Mouse (Mus musculus) cerebellum, adult (tissue): Measurements from ENCODE around the gene Thtpa.

Source experiments
- ATAC-seq: cut with Nextera tagmentation; 2 replicates; pipeline ENCODE4 v1.9.2; 2017; ENCODE audit warnings: mild to moderate bottlenecking, moderate library complexity, mixed read lengths; ENCODE audit not compliant: insufficient number of reproducible peaks, low FRiP score, low TSS enrichment

Thtpa gene

GRCm38 (mm10) chr14:55104365-55104764 is 9.8 kb downstream of the Thtpa start:
- no peak for ATAC-seq

DNA sequence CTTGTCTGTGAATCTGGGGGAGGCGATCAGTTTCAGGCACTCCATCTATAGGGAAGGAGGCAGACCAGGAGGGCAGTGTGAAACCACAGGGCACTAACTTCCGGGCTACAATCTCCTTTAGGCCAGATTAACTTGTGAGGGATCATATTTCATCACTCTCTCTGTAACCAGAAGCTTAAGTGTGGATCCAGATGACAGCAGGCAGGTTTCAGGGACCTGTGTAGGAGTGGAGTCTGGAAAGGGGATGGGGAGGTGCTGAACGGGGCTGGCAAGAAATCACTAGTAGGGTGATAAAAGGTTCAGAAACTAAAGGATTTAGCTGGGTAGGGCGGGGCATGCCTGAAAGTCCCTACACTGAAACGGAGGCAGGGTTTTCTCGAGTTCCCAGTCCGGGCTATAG is 10.8 kb downstream of the Thtpa start:
- ATAC-seq = no peak

DNA sequence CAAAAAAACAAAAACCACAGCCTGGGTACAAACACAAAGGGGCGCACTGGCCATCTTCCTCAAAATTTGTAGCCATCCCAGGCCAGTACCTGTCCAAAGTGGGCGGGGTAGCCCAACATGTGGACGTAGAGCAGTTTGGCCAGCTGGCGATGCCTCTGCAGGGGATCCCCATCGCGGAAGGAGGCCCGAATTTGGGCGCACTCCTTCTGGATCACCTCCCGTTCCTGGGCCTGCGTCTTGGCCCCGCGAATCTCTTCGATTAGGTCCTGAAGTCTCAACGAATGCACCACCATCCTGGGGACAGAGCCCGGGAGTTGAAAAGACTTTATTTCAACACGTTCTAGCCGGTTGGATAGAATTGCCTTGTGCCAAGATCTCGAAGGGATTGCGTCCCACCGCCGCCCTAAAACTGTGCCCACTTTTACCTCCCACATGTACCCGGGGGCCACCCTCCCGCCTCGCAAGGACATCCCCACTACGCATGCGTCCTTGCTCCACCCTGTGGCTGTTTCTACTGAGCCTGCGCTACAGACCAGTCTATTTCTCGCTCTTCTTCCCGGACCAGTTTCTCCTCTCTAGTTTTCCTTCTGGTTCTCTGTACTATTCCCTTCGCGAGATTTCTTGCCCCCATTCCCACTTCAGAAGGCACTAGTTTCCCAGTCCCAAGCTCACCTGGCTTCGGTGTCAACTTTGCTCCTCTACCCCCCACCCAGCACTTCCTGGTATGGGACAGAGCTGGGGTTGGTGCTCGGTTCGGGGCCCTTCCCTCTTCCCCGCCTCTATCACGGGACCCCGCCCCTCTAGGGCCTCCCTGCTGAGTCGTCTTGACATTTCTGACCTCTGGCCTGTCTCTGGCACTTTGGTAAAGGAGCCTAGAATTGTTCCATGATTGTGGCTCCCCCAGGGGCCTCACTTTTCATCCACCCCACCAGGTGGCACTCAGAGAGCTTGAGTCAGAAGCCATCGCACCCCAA is 11.5 kb downstream of the Thtpa start, which contains the start of gene Ap1g2:
Ap1g2 (minus strand) TSS at position 758 of the 974 bp plus-strand sequence.
- ATAC-seq = peak; percentile 42

DNA sequence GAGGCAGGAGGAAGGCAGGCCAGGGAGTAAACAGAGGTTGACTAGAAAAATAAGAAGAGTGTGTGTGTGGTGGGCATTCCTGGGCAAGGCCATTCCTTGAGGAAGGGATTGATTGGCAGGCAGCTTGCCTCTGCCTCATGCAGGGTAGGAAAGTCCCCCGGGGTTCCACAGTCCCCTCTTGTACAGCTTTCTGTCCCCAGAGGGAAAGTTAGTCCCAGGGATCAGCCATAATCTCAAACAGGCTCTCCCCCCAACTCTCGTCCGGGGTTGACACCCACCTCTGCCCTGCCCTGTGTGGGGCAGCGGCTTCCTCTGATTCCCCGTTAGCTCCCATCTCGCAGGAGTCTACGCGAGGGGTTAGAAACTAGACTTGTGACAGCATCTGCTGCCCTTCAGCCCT is 12.4 kb downstream of the Thtpa start:
- ATAC-seq = no peak

GRCm38 (mm10) chr14:55108202-55108870 is 13.8 kb downstream of the Thtpa start:
- peak; percentile 47 for ATAC-seq

- no peak for ATAC-seq
These were observed 14.7 kb downstream of the Thtpa start for GRCm38 (mm10) chr14:55109048-55109873.

GRCm38 (mm10) chr14:55110076-55110475 is 15.5 kb downstream of the Thtpa start:
- ATAC-seq = no peak

GRCm38 (mm10) chr14:55111720-55112119 is 17.1 kb downstream of the Thtpa start:
- no peak for ATAC-seq

DNA sequence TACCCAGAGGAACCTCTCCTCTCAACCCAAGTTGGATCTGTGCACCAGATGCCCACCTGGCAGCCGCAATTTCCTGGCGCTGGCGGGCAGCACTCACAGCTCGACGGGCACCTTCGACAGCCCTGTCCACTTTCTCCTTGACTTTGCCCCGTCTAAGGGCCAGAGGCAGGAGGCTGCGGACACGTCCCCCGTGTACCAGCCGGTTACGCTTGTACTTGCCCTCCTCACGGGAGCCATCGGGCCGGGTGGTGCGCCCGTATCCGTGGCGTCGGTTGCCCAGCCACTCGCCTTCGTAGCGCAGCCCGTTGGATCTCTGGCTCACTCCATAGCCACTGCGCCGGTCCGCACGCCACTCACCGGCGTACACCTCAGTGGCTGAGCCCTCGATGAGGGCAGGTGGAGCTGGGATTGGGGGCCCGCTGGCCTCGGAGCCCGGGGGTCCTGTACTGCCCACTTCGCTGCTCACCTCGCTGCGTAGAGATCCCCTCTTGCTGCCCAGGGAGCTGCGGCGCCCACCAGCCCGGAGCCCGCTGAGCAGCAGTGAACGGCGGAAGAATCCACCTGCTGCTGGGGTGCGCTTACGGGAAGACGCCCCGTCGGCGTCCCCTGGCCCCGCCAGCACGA is 18.9 kb downstream of the Thtpa start:
- ATAC-seq = no peak

GRCm38 (mm10) chr14:55113975-55114645 is 19.5 kb downstream of the Thtpa start:
- ATAC-seq = no peak

- peak; percentile 23 for ATAC-seq
These were observed 20.4 kb downstream of the Thtpa start for GRCm38 (mm10) chr14:55114759-55115701.

DNA sequence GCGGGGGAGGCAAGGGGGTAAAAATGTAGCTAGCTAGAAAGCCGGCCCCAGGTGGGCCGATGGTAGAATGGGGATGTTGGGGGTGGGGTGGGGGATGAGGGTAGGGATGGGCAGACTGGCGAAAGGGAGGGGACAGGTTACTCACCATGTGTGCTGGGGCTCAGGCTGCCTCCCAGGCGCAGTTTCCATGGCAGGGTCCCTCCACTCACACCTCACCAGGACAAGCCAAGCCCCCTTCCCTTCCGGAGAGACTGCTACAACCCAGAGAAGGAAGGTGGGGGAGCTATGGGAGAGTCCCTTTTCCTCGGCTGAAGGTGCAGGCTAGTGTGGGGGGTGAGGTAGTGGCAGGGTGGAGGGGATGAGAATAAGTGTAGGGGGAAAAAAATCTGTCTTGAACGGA is 21.3 kb downstream of the Thtpa start:
- no peak for ATAC-seq

GRCm38 (mm10) chr14:55116425-55117200 is 22.0 kb downstream of the Thtpa start, which contains the start of gene Jph4:
Gene Jph4, minus strand, starts transcription at chr14:55116935.
- ATAC-seq = peak; percentile 26

DNA sequence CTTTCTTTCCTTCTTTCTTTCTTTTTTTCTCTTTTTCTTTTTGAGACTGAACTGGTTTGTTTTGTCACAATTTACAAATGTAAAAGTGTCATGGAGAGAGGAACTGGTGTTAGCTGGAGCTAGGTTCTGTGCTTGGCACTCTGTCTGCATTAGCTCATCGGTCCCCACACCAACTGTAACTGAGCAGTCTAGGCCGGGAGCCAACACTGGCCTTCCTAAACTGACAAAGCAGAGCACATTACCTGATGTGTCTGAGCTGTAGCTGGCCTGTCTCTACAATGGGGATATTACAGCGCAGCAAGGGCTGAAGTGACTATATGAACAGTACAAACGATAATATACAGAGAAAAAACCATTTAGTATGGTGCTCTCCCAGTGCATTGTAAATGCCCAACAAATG is 24.3 kb downstream of the Thtpa start:
- ATAC-seq = no peak

DNA sequence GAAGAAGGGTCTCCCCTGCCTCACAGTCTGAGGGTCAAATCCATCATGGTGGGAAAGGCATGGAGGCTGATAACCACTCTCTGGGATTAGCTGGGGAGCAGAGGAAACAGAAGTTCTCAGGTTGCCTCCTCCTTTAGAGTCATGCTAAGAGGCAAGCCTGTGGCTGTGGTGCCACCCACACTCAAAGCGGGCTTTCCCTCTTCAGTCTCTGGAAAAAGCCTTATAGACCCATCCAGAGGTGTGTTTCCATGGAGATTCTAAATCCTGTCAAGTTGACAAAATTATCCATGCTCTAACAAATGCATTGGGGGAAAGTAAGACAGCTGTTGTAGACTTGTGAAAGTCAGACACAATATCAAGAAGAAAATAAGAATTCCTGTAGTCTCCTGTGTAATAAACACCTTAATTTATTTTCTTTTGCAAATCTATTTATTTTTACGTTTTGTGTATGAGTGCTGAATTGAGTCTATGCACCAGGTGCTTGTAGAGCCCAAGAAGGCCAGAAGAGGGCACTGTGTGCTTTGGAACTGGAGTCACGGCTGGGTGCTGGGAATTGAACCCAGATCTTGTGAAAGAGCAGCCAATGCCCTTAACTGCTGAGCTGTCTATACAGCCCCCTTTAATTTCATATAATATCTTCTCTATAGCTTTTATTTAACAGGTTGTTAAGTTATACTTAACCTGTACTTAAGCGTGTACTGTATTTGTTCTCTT is 25.0 kb downstream of the Thtpa start:
- no peak for ATAC-seq

DNA sequence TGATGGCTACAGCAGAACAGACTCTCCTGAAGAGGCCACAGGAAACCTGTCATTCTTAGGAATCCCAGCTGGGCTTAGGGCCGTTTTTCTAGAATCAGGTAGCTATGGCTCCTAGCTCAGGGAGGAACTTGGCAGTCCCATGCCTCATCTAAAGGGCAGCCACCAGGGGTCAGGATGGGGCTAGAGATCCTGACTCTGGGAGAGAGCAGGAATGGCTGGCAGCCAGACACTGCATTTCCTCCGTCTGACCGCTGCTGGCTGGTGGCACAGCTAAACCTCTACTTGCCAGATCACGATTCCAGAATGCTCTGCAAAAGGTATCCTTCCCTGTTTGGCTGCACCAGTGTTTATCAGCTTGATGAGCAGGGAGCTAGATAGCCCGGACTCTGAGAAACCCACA is 27.4 kb downstream of the Thtpa start:
- ATAC-seq = peak; percentile 80

DNA sequence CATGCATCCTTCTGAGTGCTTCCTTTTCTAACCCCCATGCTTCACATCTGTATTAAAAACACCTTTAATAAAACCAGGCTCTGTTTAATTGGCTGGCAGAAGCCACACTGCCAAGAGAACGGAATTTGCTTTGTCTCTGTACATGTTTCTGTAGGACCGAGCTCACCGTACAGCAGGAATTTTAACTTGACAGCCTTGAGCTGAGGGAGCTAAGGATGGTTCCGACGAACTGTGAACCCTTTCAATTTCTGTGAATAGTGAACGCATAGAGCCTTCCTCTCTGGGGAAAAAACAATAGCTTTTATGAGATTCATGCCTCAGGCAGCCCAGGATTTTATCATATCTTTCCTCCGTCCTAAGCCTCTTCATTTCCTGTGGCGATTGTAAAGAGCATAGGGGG is 27.8 kb downstream of the Thtpa start:
- no peak for ATAC-seq
